17 mouse cellular contexts compared by ENCODE assay signal in genomic region chr2:102979112-102979511, GRCm38 (mm10).
"Had no signal": no experiment of that assay in that cellular context is flagged by ENCODE, and none has a peak within 500 bp of the region (broad histone marks: within the 10 kb centered on the region; RNA-seq: fewer than 3 reads in every experiment).

No protein-coding gene starts in this region.

- H3K4me3 ChIP-seq: liver, embryonic 15.5 days; lung, embryonic 15.5 days; megakaryocyte, embryonic 14.5 days; midbrain, embryonic 13.5 days; midbrain, embryonic 15.5 days; neural tube, embryonic 12.5 days had no signal

- H3K4me2 ChIP-seq: liver, embryonic 15.5 days; lung, embryonic 15.5 days; midbrain, embryonic 11.5 days; midbrain, embryonic 13.5 days; midbrain, embryonic 15.5 days; neural tube, embryonic 12.5 days had no signal

- H3K9me3 ChIP-seq: liver, embryonic 15.5 days; lung, embryonic 15.5 days; midbrain, embryonic 15.5 days; neural tube, embryonic 12.5 days had no signal

- DNase-seq: liver, postnatal 0 days; lung, adult 2 months; lung, postnatal 14 days; lung, postnatal 36 days; right cerebral cortex, postnatal 14 days; thymus, adult 2 months; thymus, postnatal 25 days; thymus, postnatal 4 days had no signal

- H3K9ac ChIP-seq: liver, embryonic 15.5 days; liver, postnatal 0 days; lung, embryonic 15.5 days; midbrain, embryonic 13.5 days; midbrain, embryonic 15.5 days; neural tube, embryonic 12.5 days had no signal

- H3K27ac ChIP-seq: liver, embryonic 15.5 days; lung, embryonic 15.5 days; macrophage; midbrain, embryonic 13.5 days; midbrain, embryonic 15.5 days; neural tube, embryonic 12.5 days had no signal

- H3K4me1 ChIP-seq: liver, embryonic 15.5 days; lung, embryonic 15.5 days; midbrain, embryonic 13.5 days; midbrain, embryonic 15.5 days; neural tube, embryonic 12.5 days had no signal

- H3K27me3 ChIP-seq: liver, embryonic 15.5 days; lung, embryonic 15.5 days; megakaryocyte, embryonic 14.5 days; midbrain, embryonic 13.5 days; midbrain, embryonic 15.5 days; neural tube, embryonic 12.5 days had no signal

- H3K36me3 ChIP-seq: liver, embryonic 15.5 days; lung, embryonic 15.5 days; midbrain, embryonic 13.5 days; midbrain, embryonic 15.5 days; neural tube, embryonic 12.5 days had no signal

- ATAC-seq: liver, postnatal 0 days; lung, postnatal 0 days; midbrain, embryonic 13.5 days; midbrain, embryonic 15.5 days had no signal
